ENCODE assay signal across 10 mouse cellular contexts in genomic region chr11:97207011-97207422, GRCm38 (mm10). TPM values are rescaled to one million over a fixed set of nuclear protein-coding genes. Genes with fewer than 3 reads are reported as not detected.
DNase-seq lines count a peak whose midpoint lies in the region; ATAC-seq and TF ChIP-seq lines count a peak whose summit lies in the region.
"Had no signal": no experiment of that assay in that cellular context is flagged by ENCODE, and none has a peak within 500 bp of the region (broad histone marks: within the 10 kb centered on the region; RNA-seq: fewer than 3 reads in every experiment).

No protein-coding gene starts in this region.

- intact Hi-C loops in heart, postnatal 10 days (cut with DNase I): loop anchor here (5.0 kb wide), 1 partner anchor 40 kb away; no protein-coding TSS in a partner anchor
- intact Hi-C loops in gastrocnemius, postnatal 14 days (cut with DNase I; ENCODE audit: low total_unique reads): loop anchor here (10.0 kb wide), 1 partner anchor 188 kb away; no protein-coding TSS in a partner anchor

- no peak overlapping the region for H3ac ChIP-seq in myocyte (ENCODE audit: control insufficient read depth, insufficient read length)

- no peaks in the 10 kb centered on the region for H3K4me1 ChIP-seq in hindbrain, embryonic 12.5 days
- H3K4me1 ChIP-seq in hindbrain, embryonic 10.5 days (replicated peaks): no peaks in the 10 kb centered on the region
- no peaks in the 10 kb centered on the region for H3K4me1 ChIP-seq in midbrain, embryonic 10.5 days

- 81% methylated on average over 8 of the region's 8 CpGs for WGBS in hindbrain, embryonic 12.5 days
- WGBS in hindbrain, embryonic 10.5 days: 85% methylated on average over 8 of the region's 8 CpGs
- 87% methylated on average over 8 of the region's 8 CpGs for WGBS in midbrain, embryonic 10.5 days

- no peak for DNase-seq in hindbrain, embryonic 10.5 days (ENCODE audit: low spot score)
- DNase-seq in MN1 (ENCODE audit: low spot score): peak; percentile 20
- peak; percentile 15 to 20 for DNase-seq in heart, postnatal 10 days
- no peak for DNase-seq in midbrain, embryonic 10.5 days (ENCODE audit: low spot score)
- DNase-seq in gastrocnemius, postnatal 14 days: no peak
- DNase-seq in urinary bladder, postnatal 4 days (ENCODE audit: low spot score in 2 of 2): no peak
- DNase-seq: gastrocnemius, postnatal 36 days; kidney, adult 11 months had no signal

- peaks cover 50% of the 10 kb centered on the region for H3K36me3 ChIP-seq in hindbrain, embryonic 12.5 days
- H3K36me3 ChIP-seq in hindbrain, embryonic 10.5 days: peaks cover 69% of the 10 kb centered on the region
- H3K36me3 ChIP-seq in myocyte (ENCODE audit: control insufficient read depth, insufficient read depth): peaks cover 44% of the 10 kb centered on the region
- H3K36me3 ChIP-seq in midbrain, embryonic 10.5 days: peaks cover 71% of the 10 kb centered on the region

- TF ChIP-seq POLR2A in myocyte (IDR thresholded peaks at IDR 0.05; ENCODE audit: insufficient read length, low read depth): no peak

- no peaks in the 10 kb centered on the region for H3K79me2 ChIP-seq in myocyte (ENCODE audit: control insufficient read depth, insufficient read depth)

- 0 out of 2 replicates have a peak overlapping the region, but pooled peaks have one; percentile 12 for H3K27ac ChIP-seq in hindbrain, embryonic 12.5 days
- no peak overlapping the region for H3K27ac ChIP-seq in hindbrain, embryonic 10.5 days
- no peak overlapping the region for H3K27ac ChIP-seq in midbrain, embryonic 10.5 days (replicated peaks)

- no peak for ATAC-seq in hindbrain, embryonic 12.5 days (ENCODE audit: low FRiP score)

- H3K4me2 ChIP-seq in hindbrain, embryonic 12.5 days (replicated peaks): no peak overlapping the region
- H3K4me2 ChIP-seq in myocyte (ENCODE audit: low read depth): peak overlapping the region; percentile 30

- no peaks in the 10 kb centered on the region for H3K27me3 ChIP-seq in hindbrain, embryonic 12.5 days
- no peaks in the 10 kb centered on the region for H3K27me3 ChIP-seq in hindbrain, embryonic 10.5 days (ENCODE audit: insufficient read depth, poor library complexity, severe bottlenecking)
- H3K27me3 ChIP-seq in myocyte (ENCODE audit: control insufficient read depth, insufficient read depth, insufficient read length): no peaks in the 10 kb centered on the region
- no peaks in the 10 kb centered on the region for H3K27me3 ChIP-seq in midbrain, embryonic 10.5 days (ENCODE audit: low read depth, poor library complexity, severe bottlenecking)

- H3K4me3 ChIP-seq in hindbrain, embryonic 12.5 days: no peak overlapping the region
- H3K4me3 ChIP-seq in hindbrain, embryonic 10.5 days: no peak overlapping the region
- no peak overlapping the region for H3K4me3 ChIP-seq in myocyte
- no peak overlapping the region for H3K4me3 ChIP-seq in midbrain, embryonic 10.5 days

- no peak overlapping the region for H3K9ac ChIP-seq in hindbrain, embryonic 12.5 days

- H3K9me3 ChIP-seq in hindbrain, embryonic 12.5 days (replicated peaks): no peaks in the 10 kb centered on the region
- H3K9me3 ChIP-seq in hindbrain, embryonic 10.5 days: no peaks in the 10 kb centered on the region
- no peaks in the 10 kb centered on the region for H3K9me3 ChIP-seq in midbrain, embryonic 10.5 days (replicated peaks)

TF ChIP-seq in myocyte, 11 proteins besides CTCF, POLR2A, EP300 and RAD21:
- no peak for TF ChIP-seq MYOD1 (IDR thresholded peaks at IDR 0.05; ENCODE audit: control insufficient read depth in 1 of 3, insufficient read length in 2 of 3, low read depth in 2 of 3)
- TF ChIP-seq POLR2AphosphoS2 (IDR thresholded peaks at IDR 0.05; ENCODE audit: insufficient read length, low read depth): no peak
- TF ChIP-seq REST (IDR thresholded peaks at IDR 0.05; ENCODE audit: insufficient read depth, insufficient read length): no peak
- TF ChIP-seq CEBPB (IDR thresholded peaks at IDR 0.05; ENCODE audit: insufficient read depth, poor library complexity, severe bottlenecking): no peak
- TF ChIP-seq USF1 (IDR thresholded peaks at IDR 0.05; ENCODE audit: low read depth): no peak
- TF ChIP-seq MAX (IDR thresholded peaks at IDR 0.05; ENCODE audit: low read depth): no peak
- TF ChIP-seq TCF12 (IDR thresholded peaks at IDR 0.05; ENCODE audit: insufficient read depth, poor library complexity, severe bottlenecking): no peak
- TF ChIP-seq MYOG (IDR thresholded peaks at IDR 0.05; ENCODE audit: control insufficient read depth in 1 of 3, insufficient read depth in 1 of 3, insufficient read length in 2 of 3, low read depth in 2 of 3): no peak
- no peak for TF ChIP-seq SRF (IDR thresholded peaks at IDR 0.05; ENCODE audit: control insufficient read depth, insufficient read length, low read depth)
- TF ChIP-seq TCF3 (IDR thresholded peaks at IDR 0.05; ENCODE audit: insufficient read length, low read depth): no peak
- TF ChIP-seq E2F4 (IDR thresholded peaks at IDR 0.05; ENCODE audit: insufficient read depth): no peak

RNA-seq across cellular contexts. Expression of gene Kpnb1, which starts 19.3 kb away (rescaled TPM):
- 53.9 and 57.8 TPM in 2 replicates for polyA plus RNA-seq in hindbrain, embryonic 12.5 days (2016; fragmentation: Nextera tagmentation; extraction: Ambion mirVana)
- polyA plus RNA-seq in hindbrain, embryonic 10.5 days (2016; fragmentation: Nextera tagmentation; extraction: Ambion mirVana): 62.5 and 88.4 TPM in 2 replicates
- 100 to 1,000 TPM; 107 to 121 TPM for total RNA-seq in heart, postnatal 10 days (2021)
- 103 TPM for polyA plus RNA-seq in myocyte (2012; fragmentation: generic; extraction: Trizol)
- 82.9 and 95.7 TPM in 2 replicates for polyA plus RNA-seq in midbrain, embryonic 10.5 days (2016; fragmentation: Nextera tagmentation; extraction: Ambion mirVana)
- total RNA-seq in gastrocnemius, postnatal 14 days (2021): 10 to 100 TPM; 55.8 to 65.2 TPM

RNA-seq across cellular contexts. Expression of gene Tbkbp1, which starts 55.7 kb away (rescaled TPM):
- polyA plus RNA-seq in hindbrain, embryonic 12.5 days (2016; fragmentation: Nextera tagmentation; extraction: Ambion mirVana): 10.1 and 10.5 TPM in 2 replicates
- 3.6 and 6.4 TPM in 2 replicates for polyA plus RNA-seq in hindbrain, embryonic 10.5 days (2016; fragmentation: Nextera tagmentation; extraction: Ambion mirVana)
- total RNA-seq in heart, postnatal 10 days (2021): 10 to 100 TPM; 15.9 to 17.3 TPM
- 0.22 TPM for polyA plus RNA-seq in myocyte (2012; fragmentation: generic; extraction: Trizol)
- polyA plus RNA-seq in midbrain, embryonic 10.5 days (2016; fragmentation: Nextera tagmentation; extraction: Ambion mirVana): 4.3 and 4.9 TPM in 2 replicates
- 1 to 10 TPM; 5.2 to 6.5 TPM for total RNA-seq in gastrocnemius, postnatal 14 days (2021)

Comparison
In these comparisons a context has a peak if more than half of its experiments do, and no peak if none do; other contexts are left out.
1. DNase-seq: peak in MN1 (single experiment) and heart, postnatal 10 days (2 of 2); none in hindbrain, embryonic 10.5 days (single experiment), midbrain, embryonic 10.5 days (single experiment), gastrocnemius, postnatal 14 days (single experiment) and urinary bladder, postnatal 4 days (0 of 2).